Mouse (Mus musculus) B cell, adult 67 days (primary cell): ENCODE measurements around the gene Paqr8. TPM values are rescaled to one million over a fixed set of nuclear protein-coding genes. Genes with fewer than 3 reads are reported as not detected.

Experiments
- total RNA-seq, 2 experiments: library from RNA; stranded (reverse); gene quantifications; 4 replicates each; pipeline ENCODE4 v1.2.4; 2023

Paqr8 gene
- 1 to 10 TPM; 2.0 to 3.5 TPM for total RNA-seq

GRCm38 (mm10) chr1:20890404-20890921 is at the start of gene Paqr8:
TSS of gene Paqr8 (plus strand) at chr1:20890606.

DNA sequence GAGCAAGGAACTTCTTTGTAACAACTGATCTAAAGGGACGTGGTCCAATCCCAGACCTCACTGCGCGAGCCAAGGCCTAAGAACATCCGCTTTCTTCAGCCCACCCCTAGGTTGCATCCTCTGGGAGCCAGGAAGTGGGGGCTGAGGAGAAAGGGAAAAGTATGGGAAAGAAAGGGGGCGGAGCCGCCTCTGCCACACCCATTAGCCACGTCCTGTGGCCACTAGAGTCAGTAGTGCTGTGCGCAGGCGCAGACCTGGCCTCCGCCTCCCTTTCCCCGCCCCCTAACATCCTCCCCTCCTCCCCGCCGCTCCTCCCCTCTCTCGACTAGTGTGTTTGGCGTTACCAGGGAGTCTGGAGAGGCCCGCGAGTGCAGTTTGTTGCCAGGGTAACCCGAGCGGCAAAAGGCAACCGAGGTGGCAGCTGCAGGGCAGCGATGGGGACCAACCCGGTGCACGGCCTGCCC is 60.9 kb downstream of the Paqr8 start, which contains the start of gene Efhc1:
Efhc1 (plus strand) TSS at position 327 of the 464 bp plus-strand sequence.

Other genes starting within 250 kb of the Paqr8 start
- not detected for gene Il17a, start 159.7 kb upstream of the Paqr8 start, total RNA-seq
- gene Il17f, start 100.0 kb upstream of the Paqr8 start, total RNA-seq: 1 to 10 TPM; 1.4 to 1.7 TPM
- 10 to 100 TPM; 47.8 to 61.4 TPM for gene Mcm3, start 70.3 kb upstream of the Paqr8 start, total RNA-seq
- gene Efhc1, start 61.0 kb downstream of the Paqr8 start, total RNA-seq: 1 to 10 TPM in 1 of 2 experiments, under 1 TPM in 1; 0.27 to 2.1 TPM
- 10 to 100 TPM; 18.3 to 20.4 TPM for gene Tram2, start 188.6 kb downstream of the Paqr8 start, total RNA-seq